Mouse (Mus musculus) liver, embryonic 14.5 days (tissue): Measurements from ENCODE around the gene Unc13d.

Source experiments
- CTCF ChIP-seq: IDR thresholded peaks from 2 replicates; pipeline ENCODE4 v1.5.1; 2016; ENCODE audit warnings: antibody characterized with exemption, low read depth, control low read depth
- EP300 ChIP-seq: IDR thresholded peaks from 2 replicates; pipeline ENCODE4 v1.6.1; 2016; ENCODE audit warnings: antibody characterized with exemption, low read depth

DNA sequence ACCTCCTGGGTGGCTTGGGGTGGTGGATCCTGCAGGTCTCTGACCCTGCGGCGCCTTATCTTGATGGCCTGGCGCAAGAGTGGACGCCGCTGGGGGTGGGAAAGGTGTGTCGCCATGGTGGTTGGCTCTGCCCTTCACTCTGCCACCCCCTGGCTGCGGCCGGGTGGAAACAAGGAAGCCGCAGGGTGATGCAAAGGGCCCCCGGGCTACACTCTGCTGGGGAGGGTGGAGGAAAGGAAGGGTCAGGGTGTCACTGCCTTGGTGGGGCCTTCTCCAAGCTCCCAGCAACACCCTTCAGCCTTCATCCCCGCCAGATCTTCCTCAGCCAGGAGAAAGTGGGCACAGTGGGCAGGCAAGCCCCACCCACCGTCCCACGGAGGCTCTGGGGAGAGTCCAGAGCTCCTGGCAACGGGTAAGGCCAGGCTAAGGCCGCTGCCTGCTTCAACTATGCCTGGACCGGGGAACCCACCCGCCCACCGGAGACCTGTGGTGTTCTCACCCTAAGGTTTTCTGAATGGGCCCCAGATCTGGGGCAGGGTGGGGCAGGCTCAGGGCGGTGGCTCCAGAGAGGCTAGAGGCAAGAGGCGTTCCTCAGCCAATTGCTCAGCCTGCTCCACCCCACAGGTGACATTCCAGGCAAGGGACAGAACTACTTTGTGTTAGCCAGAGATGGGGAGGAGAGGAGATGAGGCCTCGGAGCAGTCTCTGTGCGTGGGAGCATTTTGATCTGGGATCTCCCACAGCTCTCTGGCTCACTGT, at the start of gene Unc13d:
- TF ChIP-seq CTCF (peak; percentile 88), EP300 (no peak)
